Mouse (Mus musculus) CH12F3 (cell line): ENCODE data around the gene 1700019N19Rik.

Source experiments
- in situ Hi-C: fragments of 300-500 bp; cut with MboI; formaldehyde crosslinking; loops from 2 replicates; pipeline ENCODE4 v1.14.3; 2020; ENCODE audit warnings: low sequenced_read_pairs

Gene 1700019N19Rik

DNA sequence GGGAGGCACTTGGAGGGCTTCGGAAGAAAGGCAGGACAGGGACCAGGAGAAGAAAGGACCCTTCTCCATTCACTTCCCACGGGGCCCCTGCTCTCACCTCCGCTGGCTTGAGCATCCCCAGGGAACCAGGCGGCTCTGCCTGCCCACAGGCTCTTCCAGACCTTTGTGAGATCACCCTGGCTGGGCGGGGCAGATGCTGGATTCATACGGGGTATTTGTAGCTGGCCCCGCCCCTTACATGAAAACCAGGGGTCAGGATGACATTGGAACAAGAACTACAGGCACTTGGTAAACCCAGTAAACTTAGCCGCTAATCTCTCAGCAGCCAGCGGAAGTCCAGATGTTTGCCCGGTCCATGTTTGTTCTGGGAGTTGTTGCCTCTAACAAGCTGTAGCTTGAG is at the start of gene 1700019N19Rik:
Gene 1700019N19Rik, minus strand, starts transcription at position 178 of the 400 bp plus-strand sequence.
- in situ Hi-C loops, result no loop called here

DNA sequence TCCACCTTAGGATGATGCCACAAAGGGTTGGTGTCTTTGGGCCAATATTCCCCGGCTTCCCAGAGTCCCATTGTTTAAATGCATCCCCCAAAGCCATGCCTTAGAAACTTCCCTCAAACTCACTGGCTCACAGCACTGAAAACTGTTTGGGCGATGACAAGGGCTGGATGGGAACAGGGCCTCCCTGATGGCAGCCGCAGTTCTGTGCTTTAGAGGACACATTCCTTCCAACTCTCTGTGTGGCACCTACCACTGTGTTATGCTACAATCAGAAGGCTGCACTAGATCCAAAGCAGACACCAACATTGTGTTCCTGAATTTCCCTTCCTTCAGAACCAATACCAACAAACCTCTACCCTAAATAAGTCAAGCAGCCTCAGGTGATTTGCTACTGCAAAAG is 49.3 kb upstream of the 1700019N19Rik start:
- in situ Hi-C loops, result no loop called here

GRCm38 (mm10) chr19:58840721-58841271 is 46.5 kb upstream of the 1700019N19Rik start:
- in situ Hi-C loops, result no loop called here

DNA sequence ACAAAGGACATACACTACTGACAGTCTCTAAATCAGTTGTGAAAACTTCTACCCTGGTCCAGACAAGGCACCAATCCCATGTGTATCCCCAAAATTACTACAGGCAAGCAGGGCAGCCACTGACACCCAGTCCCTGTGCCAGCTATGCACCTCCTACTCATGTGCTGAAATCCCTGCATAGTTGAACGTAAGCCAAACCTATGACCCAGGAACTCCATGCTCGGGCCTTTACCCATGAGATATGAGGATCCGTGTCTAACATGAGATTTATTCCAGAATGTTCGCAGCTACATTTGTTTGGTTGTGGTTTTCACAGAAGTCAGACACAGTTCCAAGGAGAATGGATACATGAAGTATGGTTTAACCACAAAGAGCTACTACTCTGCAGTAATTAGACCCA is 45.5 kb upstream of the 1700019N19Rik start:
- in situ Hi-C loops, result no loop called here

DNA sequence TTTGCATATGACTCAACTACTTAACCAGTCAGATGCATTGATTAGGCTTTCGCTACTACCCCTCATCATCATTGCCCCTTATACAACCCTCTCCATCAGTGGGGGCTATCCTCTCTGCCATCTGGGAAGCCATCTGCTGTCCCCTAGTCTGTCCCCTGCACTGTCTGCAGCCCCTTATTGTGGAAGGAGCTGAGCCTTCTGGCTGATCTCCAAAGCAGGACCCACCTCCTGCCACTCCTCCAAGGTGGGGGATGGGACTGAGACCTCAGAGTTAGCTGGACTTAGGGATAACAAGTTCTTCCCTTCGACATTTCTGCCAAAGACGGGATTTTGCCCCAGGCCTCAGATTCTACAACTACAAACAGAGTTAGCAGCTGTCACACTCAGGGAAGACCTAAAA is 45.1 kb upstream of the 1700019N19Rik start:
- in situ Hi-C loops, result no loop called here

DNA sequence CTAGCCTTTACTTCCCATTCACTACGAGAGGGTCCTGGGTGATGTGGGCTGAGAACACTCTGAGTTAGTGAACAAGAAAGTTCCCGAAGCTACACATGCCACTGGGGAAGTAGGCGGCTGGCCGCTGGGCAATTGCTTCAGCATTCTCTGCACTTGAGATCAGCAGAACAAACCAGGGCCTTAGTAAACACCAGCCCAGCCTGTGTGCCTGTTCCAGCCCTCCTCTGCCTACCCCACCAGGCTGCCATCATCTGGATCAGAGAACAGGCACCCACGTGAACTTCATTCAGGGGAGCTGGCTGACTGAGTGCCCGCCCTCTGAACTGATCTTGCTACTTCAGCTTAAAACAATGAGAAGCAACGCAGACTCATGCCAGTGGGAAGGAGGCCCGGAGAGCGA is 44.4 kb upstream of the 1700019N19Rik start:
- in situ Hi-C loops, result no loop called here

- in situ Hi-C loops, result no loop called here
Measured at GRCm38 (mm10) chr19:58833639-58834180, 39.4 kb upstream of the 1700019N19Rik start.

- in situ Hi-C loops, result no loop called here
Measured at GRCm38 (mm10) chr19:58832988-58833387, 38.7 kb upstream of the 1700019N19Rik start.

GRCm38 (mm10) chr19:58831280-58831922 is 37.1 kb upstream of the 1700019N19Rik start:
- in situ Hi-C loops, result no loop called here

GRCm38 (mm10) chr19:58830182-58830581 is 35.9 kb upstream of the 1700019N19Rik start:
- in situ Hi-C loops, result no loop called here

- in situ Hi-C loops, result no loop called here
Measured at GRCm38 (mm10) chr19:58829575-58829974, 35.3 kb upstream of the 1700019N19Rik start.

GRCm38 (mm10) chr19:58827656-58828055 is 33.4 kb upstream of the 1700019N19Rik start:
- in situ Hi-C loops, result no loop called here

- in situ Hi-C loops, result no loop called here
Measured at GRCm38 (mm10) chr19:58824316-58824715, 30.1 kb upstream of the 1700019N19Rik start.

GRCm38 (mm10) chr19:58823301-58823700 is 29.0 kb upstream of the 1700019N19Rik start:
- in situ Hi-C loops, result no loop called here

DNA sequence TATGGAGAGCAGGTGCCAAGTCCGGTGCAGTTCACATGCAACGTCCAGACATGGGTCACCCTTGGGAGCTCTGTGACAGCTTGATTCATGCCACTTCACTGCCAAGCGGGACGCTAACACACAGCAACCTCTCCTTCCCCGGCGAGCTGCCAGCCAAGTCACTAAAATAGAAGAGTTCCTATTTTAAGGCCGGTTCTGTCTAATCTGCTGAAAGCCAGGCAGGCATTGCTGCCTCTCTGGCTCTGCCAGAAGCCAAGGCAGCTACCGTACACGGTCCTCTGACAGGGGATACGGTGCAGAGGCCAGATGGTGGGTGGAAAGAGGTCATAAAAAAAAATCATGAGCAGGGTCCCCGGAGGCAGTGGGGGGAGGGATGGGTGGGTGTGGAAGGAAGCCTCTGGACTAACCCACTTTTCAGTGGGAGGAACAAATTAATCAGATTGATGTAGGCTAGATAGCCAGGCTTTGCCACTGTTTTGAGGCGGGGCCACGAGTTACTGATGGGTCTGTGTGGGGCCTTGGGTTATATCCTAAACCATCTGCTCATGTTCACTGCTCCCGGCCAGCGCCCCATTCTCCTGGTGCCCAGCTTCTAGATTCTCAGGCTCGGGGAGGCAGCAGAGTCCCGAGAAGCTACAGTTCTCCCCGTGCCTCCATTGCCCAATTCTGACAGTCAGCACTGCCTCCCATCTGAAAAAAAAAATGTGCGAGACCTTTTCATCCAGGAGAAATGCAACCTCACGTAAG is 28.4 kb upstream of the 1700019N19Rik start:
- in situ Hi-C loops, result no loop called here

- in situ Hi-C loops, result loop anchor here (10.0 kb wide), 2 partner anchors 86 to 386 kb away; no protein-coding TSS in a partner anchor
Measured at GRCm38 (mm10) chr19:58818571-58819415, 24.5 kb upstream of the 1700019N19Rik start.

DNA sequence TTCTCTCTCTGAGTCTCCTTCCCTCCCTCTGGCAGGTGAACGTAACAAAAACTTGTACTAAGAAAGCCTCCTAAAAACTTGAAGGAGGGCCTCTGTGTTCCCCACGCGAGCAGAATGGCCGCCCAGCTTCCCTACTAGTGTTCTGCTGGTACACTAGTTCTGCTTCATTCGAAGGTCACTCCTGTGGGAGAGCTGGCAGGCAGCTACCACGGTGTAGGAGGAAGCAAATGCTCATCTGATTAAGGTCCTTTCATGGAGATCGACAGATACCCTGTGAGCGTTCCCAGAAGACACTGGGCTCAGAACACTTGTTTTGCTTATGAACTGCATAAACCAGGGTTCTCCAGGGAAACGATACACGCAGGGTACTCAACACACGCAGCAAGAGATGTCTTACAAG is 23.1 kb upstream of the 1700019N19Rik start:
- in situ Hi-C loops, result loop anchor here (10.0 kb wide), 2 partner anchors 87 to 387 kb away; no protein-coding TSS in a partner anchor

DNA sequence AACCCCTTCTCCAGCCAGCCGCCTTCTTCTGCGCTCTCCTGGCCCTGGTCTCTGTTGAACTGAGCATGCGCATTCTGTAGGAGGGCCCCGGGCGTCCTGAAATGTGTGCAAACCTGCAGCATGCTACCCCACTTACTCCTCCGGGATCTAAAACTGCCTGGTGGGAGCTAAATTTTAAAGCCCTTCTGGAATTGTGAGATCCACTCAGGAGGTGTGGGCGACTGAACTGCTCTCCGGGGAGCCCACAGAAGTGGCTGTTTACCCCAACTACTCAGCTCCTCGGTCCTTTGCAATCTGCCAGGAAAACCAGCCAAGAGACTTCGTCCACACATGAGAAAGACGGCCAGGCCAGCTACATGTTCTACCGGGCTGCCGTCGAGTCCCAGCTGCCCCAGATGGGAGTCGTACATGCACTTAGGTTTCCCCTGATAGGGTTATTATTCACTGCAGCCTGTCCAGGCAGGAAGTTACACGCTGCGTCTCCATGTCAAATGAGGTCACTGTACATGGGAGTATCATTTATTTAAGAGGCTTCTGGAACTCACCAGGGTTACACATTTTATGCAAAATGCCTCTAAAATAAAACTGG is 22.3 kb upstream of the 1700019N19Rik start:
- in situ Hi-C loops, result loop anchor here (10.0 kb wide), 2 partner anchors 88 to 388 kb away; no protein-coding TSS in a partner anchor

GRCm38 (mm10) chr19:58815179-58815922 is 21.1 kb upstream of the 1700019N19Rik start:
- in situ Hi-C loops, result loop anchor here (10.0 kb wide), 2 partner anchors 89 to 389 kb away; no protein-coding TSS in a partner anchor
